Mouse (Mus musculus) heart, adult 2 months (tissue): Measurements from ENCODE around the gene Gm2244. TPM values are rescaled to one million over a fixed set of nuclear protein-coding genes. Genes with fewer than 3 reads are reported as not detected.
"Not testable (repeated sequence)": the region's sequence is repeated elsewhere in the genome, so short reads cannot be mapped to it uniquely, and the experiment has no call there.

Source experiments
- DNase-seq, 2 experiments: peaks; one replicate each; pipeline ENCODE4 v3.0.0; 2021
- H3K27ac ChIP-seq: fragments of 200-600 bp; 2 replicates; pipeline ENCODE4 v1.8.1; 2022
- H3K27me3 ChIP-seq: fragments of 200-500 bp; 2 replicates; pipeline ENCODE4 v1.6.1; 2012; ENCODE audit warnings: mild to moderate bottlenecking, low read length, inconsistent platforms, mixed read lengths; ENCODE audit not compliant: control insufficient read depth, insufficient read depth
- H3K36me3 ChIP-seq: fragments of 200-500 bp; 2 replicates; pipeline ENCODE4 v1.6.1; 2012; ENCODE audit warnings: low read length, inconsistent platforms; ENCODE audit not compliant: control insufficient read depth, insufficient read depth
- H3K4me1 ChIP-seq: fragments of 200-500 bp; 2 replicates; pipeline ENCODE4 v1.6.1; 2011; ENCODE audit warnings: low read length; ENCODE audit not compliant: control insufficient read depth, insufficient read depth
- H3K4me3 ChIP-seq: fragments of 200-600 bp; 2 replicates; pipeline ENCODE4 v1.8.1; 2022
- H3K79me2 ChIP-seq: fragments of 200-500 bp; replicated peaks from 2 replicates; pipeline ENCODE4 v1.6.1; 2012; ENCODE audit warnings: mild to moderate bottlenecking, inconsistent platforms, low read length, moderate library complexity, mixed read lengths; ENCODE audit not compliant: control insufficient read depth, insufficient read depth
- H3K9ac ChIP-seq: fragments of 200-500 bp; 2 replicates; pipeline ENCODE4 v1.6.1; 2012; ENCODE audit warnings: low read depth, mild to moderate bottlenecking, control low read depth, inconsistent platforms, low read length, mixed read lengths
- WGBS: fragments of 180-500 bp; shearing (Covaris S2); methylation state at CpG from one replicate; pipeline ENCODE4 v1.1.7; 2018; 5-methylcytosine and 5-hydroxymethylcytosine counted together
- intact Hi-C: fragments of 180-260 bp; cut with DNase I; formaldehyde crosslinking; loops from one replicate; pipeline ENCODE4 v1.15.1; 2025
- long read RNA-seq: library from polyadenylated mRNA; stranded (forward); transcript quantifications from one replicate; pipeline ENCODE4 v2.0.0, GENCODE M21; 2021
- polyA plus RNA-seq: library from polyadenylated mRNA; depleted of rRNA; stranded (reverse); fragments of >200 nt; gene quantifications from 2 replicates; pipeline ENCODE4 v1.2.3, GENCODE M21; 2012; rRNA removed
- total RNA-seq, 2 experiments: library from RNA; stranded (reverse); gene quantifications; 2 replicates each; pipeline ENCODE4 v1.2.3; 2021

Gm2244 gene
- total RNA-seq (not detected), polyA plus RNA-seq (not detected in 2 replicates)
- long read RNA-seq, result 0 reads

- DNase-seq, intact Hi-C loops: not testable (repeated sequence)
- 88% methylated on average over 1 of the region's 3 CpGs for WGBS
Observed at GRCm38 (mm10) chr14:19549863-19550262, at the start of gene Gm2244. Gene Gm2244, minus strand, starts transcription at chr14:19549963.

DNA sequence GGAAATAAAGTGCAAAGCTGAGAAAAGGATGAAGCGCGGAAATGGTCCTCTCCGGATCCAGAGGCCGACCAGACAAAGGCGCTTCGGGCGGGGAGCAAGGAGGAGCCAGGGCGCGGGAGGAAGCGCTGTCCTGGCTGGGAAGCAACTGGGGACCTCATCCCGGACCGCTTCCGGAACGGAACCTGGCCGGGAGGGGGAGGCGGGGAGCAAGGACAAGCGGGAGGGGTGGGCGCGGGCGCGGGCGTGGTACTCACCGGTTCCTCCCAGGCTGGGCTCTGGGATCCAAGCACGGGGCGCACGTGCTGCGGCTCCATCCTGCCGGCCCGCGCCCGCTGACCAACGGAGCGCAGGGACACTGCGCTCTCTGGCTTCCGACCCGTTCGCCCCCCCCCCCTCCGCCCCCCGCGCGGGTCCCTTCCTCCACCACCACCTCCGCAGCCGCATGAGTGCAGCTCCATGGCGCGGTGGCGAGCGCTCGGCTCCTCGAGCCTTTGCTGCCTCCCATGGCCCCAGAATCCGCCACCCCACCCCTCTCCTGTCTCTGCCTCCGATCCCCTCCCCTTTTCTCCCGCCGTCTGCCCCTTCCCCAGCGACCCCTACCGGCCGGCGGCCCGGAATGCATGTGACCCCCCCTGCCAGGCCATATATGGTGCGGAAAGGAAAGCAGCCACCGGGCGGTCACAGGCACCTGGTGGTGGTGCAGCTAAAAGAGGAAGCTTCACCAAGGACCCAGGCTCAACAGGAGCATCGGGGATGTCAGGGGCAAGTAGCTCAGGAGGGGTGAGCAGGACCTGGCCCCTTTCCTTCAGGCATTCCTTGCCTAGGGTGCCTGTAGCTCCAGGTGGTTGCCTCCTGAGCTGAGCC is 35.3 kb upstream of the Gm2244 start, which contains the start of gene Gm2237:
Gene Gm2237, minus strand, starts transcription at position 332 of the 864 bp plus-strand sequence.
- H3K36me3 ChIP-seq, H3K4me1 ChIP-seq, intact Hi-C loops, H3K79me2 ChIP-seq, H3K27me3 ChIP-seq: not testable (repeated sequence)
- peak within 1 kb of the TSS; percentile 65 for H3K9ac ChIP-seq
- peak within 1 kb of the TSS; percentile 37; the same call in 1 of the 2 replicates for H3K4me3 ChIP-seq
- 2% methylated on average over 36 of the region's 62 CpGs for WGBS
- peak; percentile 63 to 64 for DNase-seq
- peak within 1 kb of the TSS; percentile 19 for H3K27ac ChIP-seq

More at GRCm38 (mm10) chr14:19549863-19550262, at the start of gene Gm2244:
- not testable (repeated sequence) for H3K36me3 ChIP-seq, H3K4me1 ChIP-seq, H3K27ac ChIP-seq, H3K4me3 ChIP-seq, H3K27me3 ChIP-seq, H3K79me2 ChIP-seq, H3K9ac ChIP-seq

Other genes starting within 250 kb of the Gm2244 start
- under 1 TPM in 1 of 2 experiments, not detected in 1; 0.44 TPM for gene Gm21738, start 131.0 kb downstream of the Gm2244 start, total RNA-seq
- not detected in 2 replicates for gene Gm21738, start 131.0 kb downstream of the Gm2244 start, polyA plus RNA-seq
- gene Gm2237, start 35.2 kb upstream of the Gm2244 start, total RNA-seq, result under 1 TPM; 0.20 to 0.52 TPM
- 0.97 and 1.0 TPM in 2 replicates for gene Gm2237, start 35.2 kb upstream of the Gm2244 start, polyA plus RNA-seq
- gene Gm5458, start 52.6 kb upstream of the Gm2244 start, total RNA-seq, result not detected
- not detected in 2 replicates for gene Gm5458, start 52.6 kb upstream of the Gm2244 start, polyA plus RNA-seq
- gene Nid2, start 201.3 kb upstream of the Gm2244 start, total RNA-seq, result 10 to 100 TPM; 21.2 to 21.6 TPM
- 12.1 and 14.3 TPM in 2 replicates for gene Nid2, start 201.3 kb upstream of the Gm2244 start, polyA plus RNA-seq